ENCODE assay signal across 21 mouse cellular contexts in genomic region chr9:101408116-101408515, GRCm38 (mm10).
A peak's percentile ranks its signal among the peaks of the same experiment; 100 is the strongest.
DNase-seq lines count a peak whose midpoint lies in the region; ATAC-seq and TF ChIP-seq lines count a peak whose summit lies in the region.
"Had no signal": no experiment of that assay in that cellular context is flagged by ENCODE, and none has a peak within 500 bp of the region (broad histone marks: within the 10 kb centered on the region; RNA-seq: fewer than 3 reads in every experiment).

No protein-coding gene starts in this region.

- peaks cover 30% of the 10 kb centered on the region for H3K4me1 ChIP-seq in forebrain, embryonic 12.5 days
- peaks cover 23% of the 10 kb centered on the region for H3K4me1 ChIP-seq in forebrain, embryonic 10.5 days
- H3K4me1 ChIP-seq in kidney, postnatal 0 days (replicated peaks; ENCODE audit: insufficient read depth, low read length): no peaks in the 10 kb centered on the region
- H3K4me1 ChIP-seq in hindbrain, embryonic 14.5 days (replicated peaks; ENCODE audit: control insufficient read depth, insufficient read depth, low read length): peaks cover 26% of the 10 kb centered on the region
- H3K4me1 ChIP-seq in midbrain, embryonic 15.5 days: peaks cover 53% of the 10 kb centered on the region
- peaks cover 3% of the 10 kb centered on the region; the same call in 1 of the 2 replicates for H3K4me1 ChIP-seq in embryonic facial prominence, embryonic 10.5 days

- no peaks in the 10 kb centered on the region for H3K27me3 ChIP-seq in forebrain, embryonic 12.5 days
- no peaks in the 10 kb centered on the region for H3K27me3 ChIP-seq in forebrain, embryonic 10.5 days (ENCODE audit: poor library complexity, severe bottlenecking)
- no peaks in the 10 kb centered on the region for H3K27me3 ChIP-seq in kidney, postnatal 0 days (ENCODE audit: insufficient read depth, low read length)
- H3K27me3 ChIP-seq in hindbrain, embryonic 14.5 days (ENCODE audit: control insufficient read depth, insufficient read depth, low read length): no peaks in the 10 kb centered on the region
- H3K27me3 ChIP-seq in midbrain, embryonic 15.5 days (replicated peaks): no peaks in the 10 kb centered on the region
- H3K27me3 ChIP-seq in embryonic facial prominence, embryonic 10.5 days (replicated peaks; ENCODE audit: low read depth, poor library complexity, severe bottlenecking): no peaks in the 10 kb centered on the region

- peak overlapping the region; percentile 78; the same call in 1 of the 2 replicates for H3K27ac ChIP-seq in forebrain, embryonic 12.5 days
- H3K27ac ChIP-seq in forebrain, embryonic 10.5 days: no peak overlapping the region
- no peak overlapping the region for H3K27ac ChIP-seq in kidney, postnatal 0 days
- H3K27ac ChIP-seq in hindbrain, embryonic 14.5 days: peak overlapping the region; percentile 88
- H3K27ac ChIP-seq in midbrain, embryonic 15.5 days: peak overlapping the region; percentile 82
- no peak overlapping the region for H3K27ac ChIP-seq in embryonic facial prominence, embryonic 10.5 days (replicated peaks)
- H3K27ac ChIP-seq: gastrocnemius, adult 2 months; stomach, postnatal 0 days had no signal

- no peaks in the 10 kb centered on the region for H3K36me3 ChIP-seq in forebrain, embryonic 12.5 days (replicated peaks)
- no peaks in the 10 kb centered on the region for H3K36me3 ChIP-seq in forebrain, embryonic 10.5 days (replicated peaks)
- no peaks in the 10 kb centered on the region for H3K36me3 ChIP-seq in kidney, postnatal 0 days (ENCODE audit: insufficient read depth, low read length)
- H3K36me3 ChIP-seq in hindbrain, embryonic 14.5 days (replicated peaks; ENCODE audit: control insufficient read depth, insufficient read depth): no peaks in the 10 kb centered on the region
- no peaks in the 10 kb centered on the region for H3K36me3 ChIP-seq in midbrain, embryonic 15.5 days (replicated peaks)
- H3K36me3 ChIP-seq in embryonic facial prominence, embryonic 10.5 days (replicated peaks): no peaks in the 10 kb centered on the region

- no peak for DNase-seq in forebrain, embryonic 10.5 days (ENCODE audit: extremely low spot score, low spot score)
- DNase-seq in kidney, postnatal 0 days (ENCODE audit: low spot score): peak; percentile 55
- DNase-seq in kidney, postnatal 4 days: no peak
- DNase-seq in hindbrain, embryonic 14.5 days (ENCODE audit: low spot score): no peak
- DNase-seq in adrenal gland, postnatal 4 days (ENCODE audit: low spot score in 2 of 2): no peak
- DNase-seq in embryonic facial prominence, embryonic 10.5 days (ENCODE audit: low spot score): no peak
- DNase-seq: adrenal gland, postnatal 25 days; cerebellum, adult 11-12 months; cerebellum, postnatal 36 days; gastrocnemius, adult 2 months; heart, postnatal 10 days; kidney, adult 9 months; left cerebral cortex, postnatal 4 days; lung, adult 18-20 months; right cerebral cortex, postnatal 4 days had no signal

- 93% methylated on average over 1 of the region's 1 CpGs for WGBS in forebrain, embryonic 12.5 days
- WGBS in forebrain, embryonic 10.5 days: 98% methylated on average over 1 of the region's 1 CpGs
- 32% methylated on average over 1 of the region's 1 CpGs for WGBS in kidney, postnatal 0 days
- WGBS in hindbrain, embryonic 14.5 days: 92% methylated on average over 1 of the region's 1 CpGs
- 86% methylated on average over 1 of the region's 1 CpGs for WGBS in midbrain, embryonic 15.5 days
- 85% methylated on average over 1 of the region's 1 CpGs for WGBS in embryonic facial prominence, embryonic 10.5 days

- H3K9ac ChIP-seq in forebrain, embryonic 12.5 days: no peak overlapping the region
- H3K9ac ChIP-seq in kidney, postnatal 0 days (ENCODE audit: low read depth, low read length): no peak overlapping the region
- no peak overlapping the region for H3K9ac ChIP-seq in hindbrain, embryonic 14.5 days
- H3K9ac ChIP-seq in midbrain, embryonic 15.5 days: no peak overlapping the region

- H3K4me2 ChIP-seq in forebrain, embryonic 12.5 days: no peak overlapping the region
- H3K4me2 ChIP-seq in kidney, postnatal 0 days (ENCODE audit: low read length): no peak overlapping the region
- no peak overlapping the region for H3K4me2 ChIP-seq in hindbrain, embryonic 14.5 days (replicated peaks)
- H3K4me2 ChIP-seq in midbrain, embryonic 15.5 days: no peak overlapping the region
- H3K4me2 ChIP-seq: heart, embryonic 11.5 days; liver, embryonic 11.5 days had no signal

- no peak for ATAC-seq in forebrain, embryonic 12.5 days (ENCODE audit: low FRiP score)
- no peak for ATAC-seq in kidney, postnatal 0 days (replicated peaks; ENCODE audit: low FRiP score, low read depth)
- no peak for ATAC-seq in hindbrain, embryonic 14.5 days (ENCODE audit: low FRiP score)
- no peak for ATAC-seq in midbrain, embryonic 15.5 days (replicated peaks)
- ATAC-seq: inflammation-experienced regulatory T-cells, adult 6 months had no signal

- H3K9me3 ChIP-seq in forebrain, embryonic 12.5 days: no peaks in the 10 kb centered on the region
- H3K9me3 ChIP-seq in forebrain, embryonic 10.5 days: no peaks in the 10 kb centered on the region
- H3K9me3 ChIP-seq in kidney, postnatal 0 days (replicated peaks; ENCODE audit: low read length): no peaks in the 10 kb centered on the region
- no peaks in the 10 kb centered on the region for H3K9me3 ChIP-seq in hindbrain, embryonic 14.5 days (ENCODE audit: control insufficient read depth, low read length)
- no peaks in the 10 kb centered on the region for H3K9me3 ChIP-seq in midbrain, embryonic 15.5 days
- H3K9me3 ChIP-seq in embryonic facial prominence, embryonic 10.5 days: no peaks in the 10 kb centered on the region

- TF ChIP-seq CTCF in kidney, postnatal 0 days (IDR thresholded peaks at IDR 0.05; ENCODE audit: low read depth): no peak

- no peak overlapping the region for H3K4me3 ChIP-seq in forebrain, embryonic 12.5 days (replicated peaks)
- no peak overlapping the region for H3K4me3 ChIP-seq in forebrain, embryonic 10.5 days
- no peak overlapping the region for H3K4me3 ChIP-seq in kidney, postnatal 0 days (replicated peaks; ENCODE audit: low read depth, low read length)
- H3K4me3 ChIP-seq in hindbrain, embryonic 14.5 days (replicated peaks; ENCODE audit: low read length): no peak overlapping the region
- H3K4me3 ChIP-seq in midbrain, embryonic 15.5 days: no peak overlapping the region
- no peak overlapping the region for H3K4me3 ChIP-seq in embryonic facial prominence, embryonic 10.5 days
- H3K4me3 ChIP-seq: gastrocnemius, adult 2 months had no signal

Comparison
In these comparisons a context has a peak if more than half of its experiments do, and no peak if none do; other contexts are left out.
1. H3K27ac ChIP-seq: peak in forebrain, embryonic 12.5 days (single experiment), hindbrain, embryonic 14.5 days (single experiment) and midbrain, embryonic 15.5 days (single experiment); none in forebrain, embryonic 10.5 days (single experiment), kidney, postnatal 0 days (single experiment) and embryonic facial prominence, embryonic 10.5 days (single experiment).